Mouse (Mus musculus): ENCODE data around the gene Purb.

The Purb gene

DNA sequence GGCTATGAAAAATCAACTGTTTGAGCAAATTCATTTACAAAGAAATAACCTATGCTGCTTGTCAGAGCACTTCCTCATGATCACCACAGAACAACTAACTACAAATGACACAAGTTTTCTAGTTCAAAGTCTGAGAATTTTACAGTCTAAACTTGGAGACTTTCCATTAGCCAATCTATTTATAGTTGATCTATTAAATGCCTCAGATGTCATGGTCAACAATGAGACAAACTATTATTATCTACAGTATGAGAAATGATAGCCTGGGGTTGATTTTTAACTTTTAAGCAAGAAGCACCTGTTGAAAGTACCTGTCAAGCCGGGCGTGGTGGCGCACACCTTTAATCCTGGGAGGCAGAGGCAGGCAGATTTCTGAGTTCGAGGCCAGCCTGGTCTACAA is 33.2 kb downstream of the Purb start:
- ChIA-PET CTCF (interaction anchor here in 1 of 4 experiments (1.4 kb wide), 1 partner anchor 23 kb away, joined by 3 read pairs; no protein-coding TSS in a partner anchor), POLR2A (interaction anchor here in 2 of 4 experiments (0.7 to 2.5 kb wide), 19 partner anchors 14 to 183 kb away, joined by 3 to 18 read pairs (median 4); partner anchors contain the start of gene Tbrg4 (in 1 of the 2))

DNA sequence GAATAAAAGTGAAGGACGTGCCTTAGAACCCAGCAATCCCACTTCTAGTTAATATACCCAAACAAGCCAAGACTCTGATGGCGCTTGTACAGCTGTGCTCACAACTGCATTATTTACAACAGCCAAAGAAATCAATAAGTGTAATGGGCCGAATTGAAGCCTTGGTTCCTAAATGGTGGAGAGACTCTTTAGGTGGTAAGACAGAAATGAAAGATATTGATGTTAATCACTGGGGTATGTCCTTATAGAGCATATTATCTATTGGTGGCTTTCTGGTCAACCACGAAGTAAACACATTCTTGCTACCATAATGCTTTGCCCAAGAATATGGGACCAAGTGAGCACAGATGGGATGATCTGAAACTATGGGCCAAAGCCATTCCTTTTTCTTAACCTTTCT is 35.5 kb downstream of the Purb start:
- POLR2A ChIA-PET: interaction anchor here in 3 of 4 experiments (0.6 to 7.3 kb wide), 14 partner anchors 10 to 955 kb away, joined by 3 to 115 read pairs (median 4); partner anchors contain the start of genes Myo1g (in 1 of the 3) and Ppia (in 1 of the 3)
- CTCF ChIA-PET: no interaction called here

DNA sequence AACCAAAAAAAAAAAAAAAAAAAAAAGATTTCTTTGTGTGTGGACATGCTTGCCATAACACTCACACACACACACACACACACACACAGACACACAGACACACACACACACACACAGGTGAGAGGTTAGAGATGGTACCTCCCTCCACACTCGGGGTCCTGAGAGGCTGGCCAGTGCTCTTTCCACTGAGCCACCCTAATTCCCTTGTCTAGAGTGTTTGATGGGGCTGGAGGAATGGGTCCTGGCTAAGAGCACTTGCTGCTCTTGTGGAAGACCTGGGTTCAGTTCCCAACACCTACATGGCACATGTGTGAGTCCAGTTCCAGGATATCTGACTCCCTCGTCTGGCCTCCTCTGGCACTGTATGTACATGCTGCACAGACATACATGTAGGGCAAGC is 38.0 kb downstream of the Purb start:
- ChIA-PET CTCF (interaction anchor here in 3 of 4 experiments (1.1 to 3.1 kb wide), 6 partner anchors 14 to 197 kb away, joined by 3 to 23 read pairs (median 6); no protein-coding TSS in a partner anchor), POLR2A (interaction anchor here (0.6 to 9.8 kb wide), 13 partner anchors 16 to 191 kb away, joined by 3 to 237 read pairs (median 6); partner anchors contain the start of genes Ppia (in 1 of the 4) and Tbrg4 (in 1 of the 4))

DNA sequence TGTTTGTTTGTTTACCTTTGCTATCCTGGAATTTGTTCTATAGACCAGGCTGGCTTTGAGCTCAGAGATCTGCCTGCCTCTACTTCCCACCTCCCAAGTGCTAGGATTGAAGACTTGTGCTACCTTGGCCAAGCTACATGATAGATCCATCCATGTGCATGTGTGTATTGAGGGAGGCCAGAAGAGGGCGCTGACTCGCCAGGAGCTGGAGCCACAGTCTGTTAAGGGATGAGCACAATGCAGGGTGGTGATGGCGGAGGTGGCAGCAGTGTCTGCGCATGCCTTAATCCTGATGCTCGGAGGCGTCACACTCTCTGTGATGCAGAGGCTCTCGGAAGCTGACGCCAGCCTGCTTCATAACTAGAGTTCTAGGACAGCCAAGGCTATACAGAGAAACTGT is 39.3 kb downstream of the Purb start:
- ChIA-PET CTCF (interaction anchor here (0.6 to 3.1 kb wide), 57 partner anchors 8 to 211 kb away, joined by 3 to 23 read pairs (median 4); partner anchors contain the start of gene H2afv (in 3 of the 4)), POLR2A (interaction anchor here (0.5 to 9.8 kb wide), 63 partner anchors 8 to 1500 kb away, joined by 3 to 237 read pairs (median 4); partner anchors contain the start of genes H2afv (in 2 of the 4), Tbrg4 (in 2 of the 4), Ppia (in 1 of the 4) and Purb (in 1 of the 4))

DNA sequence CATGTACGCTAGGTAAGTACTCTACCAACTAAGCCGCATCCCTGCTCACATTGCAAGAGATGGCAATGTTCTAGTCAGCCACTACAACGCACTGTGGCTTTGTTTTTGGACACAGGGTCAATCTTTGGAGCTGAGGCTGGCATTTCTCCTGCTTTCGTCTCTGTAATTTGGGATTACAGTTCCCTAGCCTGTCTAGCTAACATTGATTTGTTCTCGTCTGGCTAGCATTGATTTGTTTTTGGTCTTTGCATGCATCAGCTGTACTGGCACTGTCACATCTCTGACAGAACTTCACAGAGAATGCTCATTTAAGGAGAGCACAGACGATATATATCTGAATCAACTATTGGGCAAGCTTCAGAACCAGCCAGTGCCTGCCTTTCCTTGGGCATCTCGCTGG is 45.5 kb downstream of the Purb start:
- CTCF ChIA-PET: interaction anchor here in 3 of 4 experiments (0.5 to 2.5 kb wide), 9 partner anchors 15 to 1329 kb away, joined by 3 to 8 read pairs (median 4); no protein-coding TSS in a partner anchor
- POLR2A ChIA-PET: interaction anchor here (0.6 to 9.8 kb wide), 32 partner anchors 9 to 198 kb away, joined by 3 to 237 read pairs (median 5); partner anchors contain the start of genes Myo1g (in 1 of the 4), Ppia (in 1 of the 4) and Tbrg4 (in 1 of the 4)

DNA sequence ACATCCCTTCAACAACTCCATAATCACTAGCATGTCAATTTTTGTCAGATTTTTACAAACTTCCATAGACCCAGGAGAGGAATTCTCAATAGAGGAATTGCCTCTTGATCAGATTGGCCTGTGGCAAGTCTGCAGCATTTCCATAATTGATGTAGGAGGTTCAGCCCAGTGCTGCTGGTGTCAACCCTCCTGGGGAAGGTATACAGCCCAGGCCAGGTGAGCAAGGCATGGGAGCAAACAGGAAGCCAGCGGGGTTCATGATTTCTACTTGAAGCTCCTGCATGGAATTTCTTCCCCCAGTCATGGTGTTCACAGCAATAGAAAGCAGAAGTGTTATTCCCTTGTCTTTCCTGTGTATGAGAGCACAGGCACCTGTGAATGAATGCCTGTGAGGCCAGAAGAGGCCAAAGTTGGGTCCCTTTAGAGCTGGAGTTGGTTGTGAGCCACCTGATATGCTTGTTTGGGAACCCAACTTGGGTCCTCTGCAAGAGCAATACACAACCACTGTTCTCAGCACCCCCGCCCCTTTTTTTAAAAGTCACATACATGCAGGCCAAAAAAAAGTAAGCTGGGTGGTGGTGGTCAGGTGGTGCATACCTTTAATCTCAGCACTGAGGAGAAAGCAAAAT is 54.9 kb downstream of the Purb start:
- ChIA-PET CTCF (interaction anchor here in 2 of 4 experiments (0.9 to 1.8 kb wide), 7 partner anchors 9 to 20 kb away, joined by 3 to 6 read pairs (median 4); no protein-coding TSS in a partner anchor), POLR2A (interaction anchor here (0.7 to 11.3 kb wide), 55 partner anchors 8 to 1152 kb away, joined by 3 to 237 read pairs (median 4); partner anchors contain the start of genes H2afv (in 1 of the 4) and Tbrg4 (in 1 of the 4))

DNA sequence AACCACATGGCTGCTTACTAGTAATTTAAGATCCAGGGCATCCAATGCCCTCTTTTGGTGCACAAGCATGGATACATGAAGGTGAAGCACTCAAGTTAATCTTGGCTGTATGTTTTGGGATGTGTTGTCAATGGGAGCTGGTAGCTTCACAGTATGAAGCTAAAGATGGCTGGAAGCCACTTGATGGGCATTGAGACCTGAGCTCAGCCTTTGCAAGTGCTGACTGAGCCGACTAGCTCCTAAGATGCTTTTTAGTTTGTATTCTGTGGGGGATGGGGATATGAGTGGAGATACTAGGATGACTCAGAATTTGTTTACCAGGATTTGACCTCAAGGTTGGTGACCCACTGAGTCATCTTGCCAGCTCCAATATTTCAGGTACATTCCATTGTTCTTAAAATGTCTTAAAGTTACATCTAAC is 55.4 kb downstream of the Purb start:
- ChIA-PET POLR2A (interaction anchor here (0.7 to 11.3 kb wide), 60 partner anchors 9 to 1152 kb away, joined by 3 to 237 read pairs (median 4); partner anchors contain the start of gene Tbrg4 (in 2 of the 4)), CTCF (interaction anchor here in 2 of 4 experiments (0.9 to 1.8 kb wide), 6 partner anchors 9 to 18 kb away, joined by 4 to 6 read pairs (median 4); no protein-coding TSS in a partner anchor)

DNA sequence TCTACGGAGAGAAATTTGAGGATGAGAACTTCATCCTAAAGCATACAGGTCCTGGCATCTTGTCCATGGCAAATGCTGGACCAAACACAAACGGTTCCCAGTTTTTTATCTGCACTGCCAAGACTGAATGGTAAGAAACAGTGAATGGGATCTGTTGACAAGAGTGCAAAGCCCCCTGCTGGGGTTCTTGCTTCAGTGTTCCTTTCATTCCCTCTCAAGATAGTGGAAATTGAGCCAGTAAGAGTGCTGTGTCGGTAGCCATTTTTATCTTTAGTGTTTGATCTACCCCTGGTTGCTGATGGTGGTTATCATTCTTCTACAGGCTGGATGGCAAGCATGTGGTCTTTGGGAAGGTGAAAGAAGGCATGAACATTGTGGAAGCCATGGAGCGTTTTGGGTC is 56.6 kb downstream of the Purb start:
- ChIA-PET CTCF (interaction anchor here in 1 of 4 experiments (1.4 to 1.7 kb wide), 2 partner anchors 9 to 17 kb away, joined by 4 to 6 read pairs; no protein-coding TSS in a partner anchor), POLR2A (interaction anchor here in 3 of 4 experiments (0.6 to 11.3 kb wide), 34 partner anchors 8 to 319 kb away, joined by 3 to 237 read pairs (median 6); partner anchors contain the start of genes H2afv (in 1 of the 3) and Tbrg4 (in 1 of the 3))

DNA sequence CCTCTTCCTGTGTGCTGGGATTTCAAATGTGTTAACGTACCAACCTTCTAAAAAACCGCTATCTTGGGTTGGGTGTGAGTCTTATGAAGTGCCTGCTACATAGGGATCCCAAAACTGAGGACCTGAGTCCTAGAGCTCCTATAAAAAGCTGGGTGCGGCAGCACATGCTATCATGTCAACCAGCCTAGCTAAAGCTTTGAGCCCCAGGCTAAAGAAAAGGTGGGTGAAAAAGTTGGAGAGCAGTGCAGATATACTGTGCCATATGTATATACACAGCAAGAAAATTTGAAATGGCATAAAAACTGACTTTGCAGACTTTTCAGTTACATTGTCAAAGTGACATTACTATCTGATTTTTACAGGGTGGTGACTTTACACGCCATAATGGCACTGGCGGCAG is 57.0 kb downstream of the Purb start:
- ChIA-PET CTCF (interaction anchor here in 2 of 4 experiments (0.9 to 1.2 kb wide), 2 partner anchors 16 to 18 kb away, joined by 3 to 4 read pairs; no protein-coding TSS in a partner anchor), POLR2A (interaction anchor here in 3 of 4 experiments (0.6 to 11.3 kb wide), 33 partner anchors 9 to 210 kb away, joined by 3 to 237 read pairs (median 6); partner anchors contain the start of genes Tbrg4 (in 2 of the 3), Ddx56 (in 1 of the 3), H2afv (in 1 of the 3) and Tmed4 (in 1 of the 3))

All from embryonic stem cell, embryonic (primary cell).